Mouse (Mus musculus): ENCODE results near the gene Vasn.

DNA sequence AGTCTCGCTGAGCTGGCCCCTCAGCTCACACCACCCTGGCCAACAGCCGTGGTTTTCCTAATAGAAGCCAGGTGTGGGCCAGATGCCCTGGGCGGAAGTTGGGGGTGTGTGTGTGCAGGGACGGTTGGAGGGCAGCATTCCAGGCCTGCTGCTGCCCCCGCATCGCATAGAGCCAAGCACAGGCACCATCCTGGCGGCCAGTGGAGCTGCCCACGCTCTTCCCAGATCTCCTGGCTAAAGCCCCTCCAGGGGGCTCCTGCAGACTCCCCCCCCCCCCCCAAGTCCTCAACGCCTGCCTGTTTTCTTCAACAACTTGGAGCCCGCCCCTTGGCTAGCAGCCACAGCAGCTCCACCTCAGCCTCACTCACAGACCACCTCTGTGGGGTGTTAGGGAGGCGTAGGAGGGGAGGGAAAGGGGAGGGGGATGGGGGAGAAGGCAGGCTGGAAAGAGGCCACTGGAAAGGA lies 19.1 kb downstream of the Vasn start:
- TF ChIP-seq CTCF (IDR thresholded peaks at IDR 0.05; ENCODE audit: borderline replicate concordance, control insufficient read depth, extremely low read depth, insufficient read depth, low read length, poor library complexity) (no peak), POLR2A (IDR thresholded peaks at IDR 0.05; ENCODE audit: control insufficient read depth, extremely low read depth, insufficient read depth, low read length, poor library complexity) (no peak)
